16 mouse cellular contexts compared by ENCODE assay signal in genomic region chr4:55774571-55774970, GRCm38 (mm10).
"Had no signal": no experiment of that assay in that cellular context is flagged by ENCODE, and none has a peak within 500 bp of the region (broad histone marks: within the 10 kb centered on the region; RNA-seq: fewer than 3 reads in every experiment).

No protein-coding gene starts in this region.

- H3K27ac ChIP-seq: liver, embryonic 12.5 days; liver, embryonic 14.5 days; midbrain, embryonic 10.5 days; midbrain, embryonic 12.5 days; neural tube, embryonic 13.5 days; neural tube, embryonic 15.5 days had no signal

- H3K4me2 ChIP-seq: liver, embryonic 12.5 days; lung, embryonic 14.5 days; midbrain, embryonic 12.5 days; neural tube, embryonic 13.5 days; neural tube, embryonic 15.5 days had no signal

- ATAC-seq: liver, embryonic 12.5 days; midbrain, embryonic 16.5 days had no signal

- H3K36me3 ChIP-seq: liver, embryonic 12.5 days; midbrain, embryonic 10.5 days; midbrain, embryonic 12.5 days; neural tube, embryonic 13.5 days; neural tube, embryonic 15.5 days had no signal

- H3K27me3 ChIP-seq: liver, embryonic 12.5 days; midbrain, embryonic 12.5 days; neural tube, embryonic 13.5 days; neural tube, embryonic 15.5 days had no signal

- H3K4me3 ChIP-seq: liver, embryonic 12.5 days; midbrain, embryonic 10.5 days; midbrain, embryonic 12.5 days; myocyte; neural tube, embryonic 13.5 days; neural tube, embryonic 15.5 days had no signal

- DNase-seq: lung, embryonic 14.5 days; midbrain, embryonic 14.5 days; right cerebral cortex, postnatal 25 days; right cerebral cortex, postnatal 4 days; spleen, adult 18-20 months; thymus, adult 18-20 months; thymus, postnatal 14 days; thymus, postnatal 36 days had no signal

- H3K9ac ChIP-seq: liver, embryonic 12.5 days; liver, embryonic 14.5 days; lung, embryonic 14.5 days; midbrain, embryonic 12.5 days; neural tube, embryonic 13.5 days; neural tube, embryonic 15.5 days had no signal

- H3K9me3 ChIP-seq: liver, embryonic 12.5 days; midbrain, embryonic 10.5 days; midbrain, embryonic 12.5 days; neural tube, embryonic 13.5 days; neural tube, embryonic 15.5 days had no signal

- H3K4me1 ChIP-seq: liver, embryonic 12.5 days; midbrain, embryonic 10.5 days; midbrain, embryonic 12.5 days; neural tube, embryonic 13.5 days; neural tube, embryonic 15.5 days had no signal
